12 mouse cellular contexts compared by ENCODE assay signal in the genomic region with DNA sequence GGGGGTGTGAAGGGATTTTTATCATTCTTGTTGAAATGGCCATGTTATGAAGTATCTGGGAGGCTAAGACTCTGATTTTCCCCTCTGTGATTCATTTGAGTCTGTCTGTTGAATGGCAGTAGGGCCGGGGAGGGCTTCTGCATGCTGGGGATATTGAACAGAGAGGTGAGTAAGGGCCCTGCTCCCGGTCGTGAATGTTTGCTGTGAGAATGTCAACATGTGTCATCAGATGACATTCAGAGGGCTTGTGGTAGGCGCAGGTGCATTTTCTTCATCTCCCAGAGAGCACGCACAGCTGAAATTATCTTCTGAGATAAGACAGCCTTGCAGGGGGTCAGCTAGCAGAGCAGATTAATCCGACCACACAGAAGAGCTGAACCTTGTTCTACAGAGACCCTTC.
"Had no signal": no experiment of that assay in that cellular context is flagged by ENCODE, and none has a peak within 500 bp of the region (broad histone marks: within the 10 kb centered on the region; RNA-seq: fewer than 3 reads in every experiment).

No protein-coding gene starts in this region.

- H3K9ac ChIP-seq: limb, embryonic 15.5 days; liver, embryonic 13.5 days; midbrain, embryonic 15.5 days; neural tube, embryonic 12.5 days had no signal

- H3K9me3 ChIP-seq: limb, embryonic 15.5 days; liver, embryonic 13.5 days; midbrain, embryonic 10.5 days; midbrain, embryonic 15.5 days; neural tube, embryonic 12.5 days had no signal

- H3K4me3 ChIP-seq: limb, embryonic 15.5 days; liver, embryonic 13.5 days; midbrain, embryonic 10.5 days; midbrain, embryonic 15.5 days; neural tube, embryonic 12.5 days had no signal

- H3K27me3 ChIP-seq: liver, embryonic 13.5 days; midbrain, embryonic 15.5 days; neural tube, embryonic 12.5 days had no signal

- H3K4me2 ChIP-seq: limb, embryonic 15.5 days; liver, embryonic 13.5 days; midbrain, embryonic 15.5 days; neural tube, embryonic 12.5 days had no signal

- DNase-seq: kidney, adult 2 months; layer of hippocampus, adult 9-11 months; layer of hippocampus, postnatal 36 days; liver, embryonic 13.5 days; lung, adult 18-20 months; lung, postnatal 4 days; right cerebral cortex, postnatal 25 days had no signal

- H3K27ac ChIP-seq: limb, embryonic 15.5 days; liver, embryonic 13.5 days; midbrain, embryonic 10.5 days; midbrain, embryonic 15.5 days; neural tube, embryonic 12.5 days had no signal

- H3K36me3 ChIP-seq: limb, embryonic 15.5 days; liver, embryonic 13.5 days; midbrain, embryonic 10.5 days; midbrain, embryonic 15.5 days; neural tube, embryonic 12.5 days had no signal

- ATAC-seq: intestine, embryonic 16.5 days; midbrain, embryonic 15.5 days had no signal

- H3K4me1 ChIP-seq: liver, embryonic 13.5 days; neural tube, embryonic 12.5 days had no signal
